31 mouse cellular contexts compared by ENCODE assay signal in the genomic region with DNA sequence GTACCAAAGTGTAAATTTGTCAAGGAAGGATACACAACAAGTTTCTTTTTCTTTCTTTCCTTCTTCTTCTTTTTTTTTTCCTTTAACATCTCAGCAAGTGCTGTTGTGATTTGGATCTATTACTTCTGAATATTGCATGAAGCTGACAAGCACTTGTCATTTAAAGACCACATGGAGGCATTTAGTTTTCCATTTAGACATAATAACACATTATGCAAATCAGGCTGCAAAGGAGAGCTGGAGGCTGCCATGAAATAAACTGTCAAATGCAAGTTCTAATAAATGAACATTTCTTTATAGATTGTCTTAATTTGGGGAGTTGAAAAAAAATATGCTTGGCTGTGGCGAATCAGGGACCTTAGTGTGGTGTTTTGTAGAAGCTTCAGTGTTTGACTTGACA.
"Had no signal": no experiment of that assay in that cellular context is flagged by ENCODE, and none has a peak within 500 bp of the region (broad histone marks: within the 10 kb centered on the region; RNA-seq: fewer than 3 reads in every experiment).

No protein-coding gene starts in this region.

- H3K9me3 ChIP-seq: limb, embryonic 10.5 days; limb, embryonic 12.5 days; limb, embryonic 15.5 days; liver, embryonic 15.5 days; lung, embryonic 15.5 days; midbrain, embryonic 10.5 days; midbrain, embryonic 12.5 days; midbrain, embryonic 13.5 days; midbrain, embryonic 15.5 days had no signal

- H3K4me2 ChIP-seq: limb, embryonic 12.5 days; limb, embryonic 13.5 days; limb, embryonic 15.5 days; liver, embryonic 11.5 days; liver, embryonic 12.5 days; liver, embryonic 13.5 days; liver, embryonic 15.5 days; lung, embryonic 14.5 days; lung, embryonic 15.5 days; midbrain, embryonic 11.5 days; midbrain, embryonic 12.5 days; midbrain, embryonic 13.5 days; midbrain, embryonic 15.5 days had no signal

- H3K4me3 ChIP-seq: limb, embryonic 10.5 days; limb, embryonic 12.5 days; limb, embryonic 13.5 days; limb, embryonic 15.5 days; liver, embryonic 12.5 days; liver, embryonic 13.5 days; liver, embryonic 15.5 days; lung, embryonic 15.5 days; megakaryocyte, embryonic 14.5 days; midbrain, embryonic 10.5 days; midbrain, embryonic 12.5 days; midbrain, embryonic 13.5 days; midbrain, embryonic 15.5 days; myocyte had no signal

- H3K36me3 ChIP-seq: limb, embryonic 10.5 days; limb, embryonic 12.5 days; limb, embryonic 13.5 days; limb, embryonic 15.5 days; liver, embryonic 12.5 days; liver, embryonic 13.5 days; liver, embryonic 15.5 days; lung, embryonic 15.5 days; midbrain, embryonic 10.5 days; midbrain, embryonic 12.5 days; midbrain, embryonic 13.5 days; midbrain, embryonic 15.5 days had no signal

- H3K27ac ChIP-seq: limb, embryonic 10.5 days; limb, embryonic 12.5 days; limb, embryonic 13.5 days; limb, embryonic 15.5 days; liver, embryonic 12.5 days; liver, embryonic 13.5 days; liver, embryonic 14.5 days; liver, embryonic 15.5 days; lung, embryonic 15.5 days; macrophage; midbrain, embryonic 10.5 days; midbrain, embryonic 12.5 days; midbrain, embryonic 13.5 days; midbrain, embryonic 15.5 days had no signal

- DNase-seq: left cerebral cortex, postnatal 4 days; liver; liver, embryonic 13.5 days; liver, postnatal 0 days; lung, adult 18-20 months; lung, adult 2 months; lung, embryonic 14.5 days; lung, postnatal 10 days; lung, postnatal 14 days; lung, postnatal 36 days; lung, postnatal 4 days; midbrain, embryonic 14.5 days had no signal

- H3K4me1 ChIP-seq: limb, embryonic 12.5 days; limb, embryonic 15.5 days; liver, embryonic 12.5 days; liver, embryonic 13.5 days; liver, embryonic 15.5 days; lung, embryonic 15.5 days; megakaryocyte, embryonic 14.5 days; midbrain, embryonic 12.5 days; midbrain, embryonic 13.5 days; midbrain, embryonic 15.5 days had no signal

- H3K9ac ChIP-seq: limb, embryonic 12.5 days; limb, embryonic 13.5 days; limb, embryonic 15.5 days; liver, embryonic 12.5 days; liver, embryonic 13.5 days; liver, embryonic 14.5 days; liver, embryonic 15.5 days; liver, postnatal 0 days; lung, embryonic 14.5 days; lung, embryonic 15.5 days; midbrain, embryonic 12.5 days; midbrain, embryonic 13.5 days; midbrain, embryonic 15.5 days had no signal

- H3K27me3 ChIP-seq: limb, embryonic 12.5 days; limb, embryonic 13.5 days; limb, embryonic 15.5 days; liver, embryonic 12.5 days; liver, embryonic 13.5 days; liver, embryonic 15.5 days; lung, embryonic 15.5 days; megakaryocyte, embryonic 14.5 days; midbrain, embryonic 12.5 days; midbrain, embryonic 13.5 days; midbrain, embryonic 15.5 days had no signal

- ATAC-seq: liver, embryonic 12.5 days; liver, postnatal 0 days; lung, postnatal 0 days; midbrain, embryonic 13.5 days; midbrain, embryonic 15.5 days; midbrain, embryonic 16.5 days had no signal
